Mouse (Mus musculus) ES-E14 (cell line): ENCODE data around the gene Aaas.

Experiments
- MAFK ChIP-seq: IDR thresholded peaks from 2 replicates; pipeline ENCODE4 v1.6.1; 2014; ENCODE audit warnings: mild to moderate bottlenecking, low read depth, low read length, inconsistent platforms; ENCODE audit not compliant: insufficient read depth
- ZNF384 ChIP-seq: IDR thresholded peaks from 2 replicates; pipeline ENCODE4 v1.6.1; 2012; ENCODE audit warnings: low read depth, low read length, inconsistent platforms

DNA sequence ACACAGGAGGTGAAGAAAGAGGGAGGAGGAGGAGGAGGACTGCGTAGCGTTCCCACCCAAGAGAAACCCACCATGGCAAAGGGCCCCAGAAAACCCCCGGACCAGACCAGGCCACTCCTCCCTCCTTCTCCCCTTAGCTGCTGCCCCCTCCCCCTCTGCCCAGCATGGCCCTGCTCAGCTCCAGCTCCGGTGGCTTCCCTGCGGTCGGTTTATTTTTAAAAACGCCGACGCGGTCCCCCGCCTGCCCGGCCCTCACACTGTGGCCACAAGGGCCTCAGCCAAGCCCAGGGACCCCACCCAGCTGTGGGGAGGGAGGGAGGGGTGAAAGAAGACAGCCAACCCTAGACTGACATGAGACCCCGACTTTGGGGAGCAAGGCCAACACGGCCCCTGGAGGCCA, 12.1 kb upstream of the Aaas start:
- TF ChIP-seq ZNF384: no peak
- TF ChIP-seq MAFK: no peak
